Mouse (Mus musculus): Measurements from ENCODE around the gene Dcdc2a.

Gene Dcdc2a

GRCm38 (mm10) chr13:25094381-25094780, 38.6 kb downstream of the Dcdc2a start:
- in situ Hi-C loops (cut with MboI, MseI): no loop called here

- in situ Hi-C loops (cut with MboI, MseI): no loop called here
Observed at GRCm38 (mm10) chr13:25097348-25097747, 41.5 kb downstream of the Dcdc2a start.

GRCm38 (mm10) chr13:25098578-25098977, 42.8 kb downstream of the Dcdc2a start:
- in situ Hi-C loops (cut with MboI, MseI): no loop called here

GRCm38 (mm10) chr13:25099508-25099907, 43.7 kb downstream of the Dcdc2a start:
- in situ Hi-C loops (cut with MboI, MseI): no loop called here

- in situ Hi-C loops (cut with MboI, MseI): no loop called here
Observed at GRCm38 (mm10) chr13:25100581-25100980, 44.8 kb downstream of the Dcdc2a start.

GRCm38 (mm10) chr13:25105671-25106070, 49.9 kb downstream of the Dcdc2a start:
- in situ Hi-C loops (cut with MboI, MseI): no loop called here

GRCm38 (mm10) chr13:25106740-25107139, 50.9 kb downstream of the Dcdc2a start:
- in situ Hi-C loops (cut with MboI, MseI): no loop called here

- in situ Hi-C loops (cut with MboI, MseI): no loop called here
Observed at GRCm38 (mm10) chr13:25108353-25108752, 52.5 kb downstream of the Dcdc2a start.

GRCm38 (mm10) chr13:25110592-25111095, 54.8 kb downstream of the Dcdc2a start:
- in situ Hi-C loops (cut with MboI, MseI): loop anchor here (5.0 to 10.0 kb wide), 2 partner anchors 88 to 736 kb away; partner anchors contain the start of gene Mrs2 (in 1 of the 2)

- in situ Hi-C loops (cut with MboI, MseI): loop anchor here in 1 of 2 experiments (5.0 to 10.0 kb wide), 3 partner anchors 93 to 741 kb away; partner anchors contain the start of genes Aldh5a1 and Mrs2
Observed at GRCm38 (mm10) chr13:25115429-25115881, 59.7 kb downstream of the Dcdc2a start.

- in situ Hi-C loops (cut with MboI, MseI): loop anchor here in 1 of 2 experiments (5.0 to 10.0 kb wide), 3 partner anchors 94 to 741 kb away; partner anchors contain the start of genes Aldh5a1 and Mrs2
Observed at GRCm38 (mm10) chr13:25115971-25116370, 60.2 kb downstream of the Dcdc2a start.

GRCm38 (mm10) chr13:25122740-25123335, 67.0 kb downstream of the Dcdc2a start:
- in situ Hi-C loops (cut with MboI, MseI): loop anchor here in 1 of 2 experiments (10.0 kb wide), 1 partner anchor 388 kb away; no protein-coding TSS in a partner anchor

GRCm38 (mm10) chr13:25127216-25127615, 71.4 kb downstream of the Dcdc2a start:
- in situ Hi-C loops (cut with MboI, MseI): loop anchor here in 1 of 2 experiments (10.0 kb wide), 1 partner anchor 392 kb away; no protein-coding TSS in a partner anchor

- in situ Hi-C loops (cut with MboI, MseI): loop anchor here in 1 of 2 experiments (10.0 kb wide), 1 partner anchor 393 kb away; no protein-coding TSS in a partner anchor
Observed at GRCm38 (mm10) chr13:25127806-25128205, 72.0 kb downstream of the Dcdc2a start.

GRCm38 (mm10) chr13:25128766-25129165, 73.0 kb downstream of the Dcdc2a start:
- in situ Hi-C loops (cut with MboI, MseI): loop anchor here in 1 of 2 experiments (10.0 kb wide), 1 partner anchor 394 kb away; no protein-coding TSS in a partner anchor

- in situ Hi-C loops (cut with MboI, MseI): no loop called here
Observed at GRCm38 (mm10) chr13:25143066-25143465, 87.3 kb downstream of the Dcdc2a start.

GRCm38 (mm10) chr13:25144093-25144492, 88.3 kb downstream of the Dcdc2a start:
- in situ Hi-C loops (cut with MboI, MseI): no loop called here

GRCm38 (mm10) chr13:25146232-25146631, 90.4 kb downstream of the Dcdc2a start:
- in situ Hi-C loops (cut with MboI, MseI): no loop called here

GRCm38 (mm10) chr13:25150154-25150781, 94.5 kb downstream of the Dcdc2a start:
- in situ Hi-C loops (cut with MboI, MseI): no loop called here

- in situ Hi-C loops (cut with MboI, MseI): no loop called here
Observed at GRCm38 (mm10) chr13:25150861-25151260, 95.1 kb downstream of the Dcdc2a start.

- in situ Hi-C loops (cut with MboI, MseI): no loop called here
Observed at GRCm38 (mm10) chr13:25159917-25160316, 104.1 kb downstream of the Dcdc2a start.

- in situ Hi-C loops (cut with MboI, MseI): no loop called here
Observed at GRCm38 (mm10) chr13:25160804-25161203, 105.0 kb downstream of the Dcdc2a start.

Measured in T-helper 17 cell (primary cell).